Mouse (Mus musculus): ENCODE measurements at regions not wholly inside any gene's neighbourhood (a gene's known extent, or its start where the extent isn't known, plus 50 kb on each side); places are given as distances from the start of the nearest gene placed in this dataset.

DNA sequence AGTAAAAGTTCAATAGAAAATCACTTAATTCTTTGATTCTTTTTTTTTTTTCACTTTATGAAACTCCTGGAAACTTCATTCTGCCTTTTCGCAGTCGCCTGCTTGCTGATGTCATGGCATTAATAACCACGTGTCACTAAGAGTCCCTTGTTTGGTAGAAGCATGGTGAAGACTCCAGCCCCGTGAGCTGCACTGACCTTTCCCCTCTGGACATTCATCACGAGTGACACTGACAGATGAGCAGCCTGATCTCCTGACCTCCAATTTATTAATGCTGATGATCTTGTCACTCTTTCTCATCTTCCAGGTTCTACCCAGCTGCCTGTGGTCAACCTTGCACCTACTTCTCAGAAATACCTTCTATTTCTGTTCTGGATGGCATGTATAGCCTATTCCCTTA is 867.1 kb upstream of the Slit2 start:
- DNase-seq: no peak

DNA sequence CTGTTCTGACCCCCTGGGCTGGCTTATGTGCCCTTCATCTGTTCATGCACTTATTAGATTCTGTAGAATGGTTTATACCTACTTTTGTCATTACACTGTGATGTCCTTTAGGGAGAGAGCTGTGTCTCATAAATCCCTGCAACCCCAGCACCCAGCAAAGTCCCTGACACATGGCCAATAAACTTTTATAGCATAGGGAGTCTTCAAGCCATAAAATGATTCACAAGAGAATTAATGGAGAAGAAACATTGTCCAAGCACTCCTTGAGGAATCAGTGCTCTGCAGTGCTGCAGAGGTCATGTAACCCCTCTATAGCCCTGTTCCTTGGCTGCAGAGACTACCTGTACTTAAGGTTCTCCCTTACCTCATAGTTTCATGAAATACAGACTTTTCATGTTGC is 887.2 kb upstream of the Slit2 start:
- no peak for DNase-seq

DNA sequence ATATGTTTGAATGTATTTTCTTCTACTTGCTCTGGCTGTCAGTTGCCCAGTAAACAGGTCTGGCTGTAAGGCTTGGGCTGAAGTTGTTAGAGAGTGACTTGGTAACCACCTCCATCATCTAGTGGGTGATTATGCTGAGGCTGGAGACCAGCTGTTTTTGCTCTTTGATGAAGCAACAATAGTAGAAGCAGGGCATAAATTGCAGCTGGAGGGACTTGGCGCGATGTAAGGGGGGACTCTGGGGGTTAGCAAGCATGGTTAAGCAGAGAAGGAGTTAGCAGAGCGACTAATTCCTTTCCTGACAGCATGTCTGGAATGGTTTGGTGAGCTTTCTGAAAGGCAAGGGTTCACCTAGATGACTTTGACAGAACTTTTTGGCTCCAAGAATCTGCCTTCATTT is 930.0 kb upstream of the Slit2 start:
- no peak for DNase-seq

GRCm38 (mm10) chr5:47036752-47037151 is 946.2 kb upstream of the Slit2 start:
- DNase-seq: no peak

DNA sequence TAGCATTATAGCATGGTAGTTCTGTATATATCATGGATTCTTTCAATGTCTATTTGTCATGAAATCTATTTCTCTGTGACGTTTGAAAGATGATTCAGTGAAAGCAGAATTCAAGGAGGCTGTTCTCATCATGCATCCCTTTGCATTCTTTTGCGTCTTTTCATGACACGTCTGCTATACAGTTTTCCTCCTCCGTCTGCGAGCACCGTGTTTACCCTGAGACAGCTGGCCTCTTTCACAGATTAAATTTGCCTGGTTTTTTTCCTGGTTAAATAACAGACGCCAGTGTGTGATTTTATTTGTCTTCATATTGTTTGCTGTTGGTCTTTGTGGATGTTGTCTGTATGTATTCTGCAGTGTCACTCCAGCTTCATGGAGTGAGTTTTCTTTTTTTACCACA is 948.9 kb upstream of the Slit2 start:
- DNase-seq: no peak

- DNase-seq: peak; percentile 3
Observed at GRCm38 (mm10) chr5:47014351-47014750, 968.6 kb upstream of the Slit2 start.

GRCm38 (mm10) chr5:46992557-46992956 is 990.4 kb upstream of the Slit2 start:
- no peak for DNase-seq

GRCm38 (mm10) chr5:46986519-46986918 is 996.4 kb upstream of the Slit2 start:
- no peak for DNase-seq

- no peak for DNase-seq
Observed at GRCm38 (mm10) chr5:46980326-46980725, 1002.6 kb upstream of the Slit2 start.

DNA sequence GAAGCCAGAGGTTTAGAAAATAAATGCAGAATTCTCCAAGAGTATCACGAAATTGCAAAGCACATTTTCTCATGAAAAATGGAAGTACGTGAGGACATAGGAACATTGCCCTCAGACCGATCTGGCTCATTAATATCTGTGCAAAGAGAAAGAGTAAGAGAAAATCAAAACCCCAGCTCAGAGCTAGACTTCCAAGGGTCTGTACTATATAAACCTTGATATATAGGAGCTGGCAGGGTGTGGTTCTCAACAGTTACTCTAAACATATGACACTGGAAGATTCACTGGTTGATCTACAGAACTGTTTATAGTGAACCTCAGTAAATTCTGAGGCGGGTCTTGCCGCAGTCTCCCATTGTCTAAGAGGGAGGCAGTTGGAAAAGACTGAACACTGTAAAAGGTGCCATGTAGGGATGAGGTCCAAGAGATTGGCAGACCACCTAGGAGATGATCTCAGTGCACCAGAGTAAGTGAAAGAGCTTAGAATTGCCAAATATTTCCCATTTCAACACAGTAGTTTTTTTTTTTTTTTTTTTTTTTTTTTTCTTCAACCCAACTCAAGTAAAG is 1014.0 kb upstream of the Slit2 start:
- DNase-seq: no peak

DNA sequence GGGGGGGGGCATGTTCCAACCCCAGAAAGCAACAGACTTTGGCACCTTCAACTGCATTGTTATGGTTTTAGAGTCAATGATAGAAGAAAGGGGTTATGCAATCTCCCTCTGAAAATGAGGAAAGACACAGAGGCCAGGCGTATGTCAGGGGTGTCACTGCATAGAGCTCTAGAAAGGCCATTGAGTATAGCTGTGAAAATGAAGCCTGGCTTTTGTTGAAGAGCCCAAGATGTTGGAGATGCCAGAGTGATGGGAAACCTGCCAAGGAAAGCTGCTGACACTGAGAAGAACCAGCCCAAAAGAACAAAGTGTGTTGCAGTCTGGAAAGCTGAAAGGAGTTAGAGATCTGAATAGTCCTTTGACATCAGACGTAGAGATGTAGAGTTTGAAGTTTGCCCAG is 1022.2 kb upstream of the Slit2 start:
- DNase-seq: no peak

DNA sequence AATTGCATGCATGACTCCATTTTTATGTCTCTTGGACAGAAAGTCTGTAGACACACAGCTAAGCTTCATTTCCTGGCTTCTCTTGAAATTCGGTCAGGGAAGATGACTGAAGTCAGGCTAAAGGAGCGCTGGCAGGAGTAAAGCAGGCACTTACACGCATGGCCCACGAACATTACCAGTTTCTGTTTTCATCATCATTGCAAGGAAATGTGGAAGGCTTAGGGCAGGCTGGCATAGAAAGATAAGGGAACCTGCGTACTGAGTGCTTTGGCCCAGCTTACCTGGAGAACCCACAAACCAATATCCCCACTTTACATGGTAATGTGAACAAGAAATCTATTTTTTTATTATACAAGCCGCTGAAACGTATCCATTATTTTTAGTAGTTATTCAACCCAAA is 1056.6 kb upstream of the Slit2 start:
- no peak for DNase-seq

DNA sequence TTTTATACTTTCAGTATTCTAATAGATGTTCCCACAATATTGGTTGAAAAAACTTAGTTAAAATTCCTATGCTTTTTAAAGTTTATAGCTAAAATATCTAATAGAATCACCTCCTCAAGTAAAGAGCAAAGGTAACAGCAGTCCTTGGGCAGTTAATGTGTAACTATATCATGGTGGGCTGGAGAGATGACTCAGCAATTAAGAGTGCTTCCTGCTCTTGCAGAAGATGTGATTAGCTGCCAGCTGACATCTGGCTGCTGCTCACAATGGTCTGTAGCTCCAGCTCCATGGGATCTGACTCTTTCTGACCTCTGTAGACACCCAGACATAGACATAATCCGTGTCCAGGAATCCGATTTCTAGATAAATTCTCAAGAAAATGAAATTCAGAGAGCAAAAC is 1044.5 kb upstream of the Lcorl start:
- DNase-seq: no peak

DNA sequence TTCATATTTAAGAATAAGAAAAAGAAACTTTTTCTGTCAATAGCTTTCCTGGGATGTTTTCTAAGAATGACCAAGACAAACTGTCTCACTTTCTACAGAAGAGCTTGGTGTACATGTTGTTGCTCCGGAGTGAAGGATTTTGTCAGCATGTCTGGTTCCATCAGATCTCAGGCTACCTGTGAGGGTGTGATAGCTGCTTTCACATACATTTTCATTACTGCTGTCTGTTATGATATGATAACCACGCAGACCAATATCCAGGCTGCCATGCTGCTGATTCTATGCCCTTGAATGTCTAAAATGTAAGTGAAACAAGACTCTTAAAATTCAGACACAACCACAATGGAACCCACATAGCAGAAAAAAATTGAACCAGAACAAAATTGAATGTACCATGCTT is 1036.6 kb upstream of the Lcorl start:
- DNase-seq: no peak

DNA sequence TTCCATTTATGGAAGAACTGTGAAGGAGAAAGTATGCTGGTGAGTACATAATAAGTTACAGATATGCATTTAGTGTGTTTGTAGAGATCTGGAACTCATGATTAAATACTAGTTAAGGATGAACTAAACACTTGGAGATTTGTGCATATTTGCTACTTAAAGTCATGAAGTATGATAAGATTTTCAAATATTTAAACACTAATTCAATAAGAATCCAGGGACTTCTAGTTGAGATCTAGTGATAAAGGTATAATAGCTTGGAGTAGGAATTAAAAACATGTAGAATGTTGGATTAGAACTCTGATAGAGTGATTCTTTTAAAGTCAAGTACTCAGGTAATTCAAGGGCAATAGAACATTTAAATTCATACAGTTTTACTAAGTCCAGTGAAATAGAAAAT is 1026.5 kb upstream of the Lcorl start:
- DNase-seq: no peak

- DNase-seq: no peak
Observed at GRCm38 (mm10) chr5:46856837-46857236, 999.4 kb upstream of the Lcorl start.

GRCm38 (mm10) chr5:46845175-46845574 is 987.8 kb upstream of the Lcorl start:
- DNase-seq: no peak

DNA sequence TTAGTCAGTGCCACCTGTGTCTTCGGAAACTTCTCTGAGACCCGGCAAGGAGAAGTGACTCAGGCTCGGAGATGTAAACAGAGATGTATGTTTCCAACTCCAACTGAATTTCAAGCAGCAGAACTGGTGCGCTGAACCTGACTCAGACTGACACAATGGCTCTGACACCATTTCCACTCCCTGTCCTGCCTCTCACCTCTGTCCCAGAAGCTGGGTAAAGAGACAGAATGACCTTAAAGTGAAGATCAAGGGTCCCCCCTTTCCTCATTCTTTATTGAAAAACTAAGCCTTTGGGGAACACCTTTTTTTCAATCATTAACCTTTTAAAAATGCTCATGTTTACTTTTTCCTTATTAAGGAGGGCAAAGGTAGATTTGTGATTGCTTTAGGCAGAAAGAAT is 979.4 kb upstream of the Lcorl start:
- DNase-seq: no peak

- DNase-seq: no peak
Observed at GRCm38 (mm10) chr5:46830797-46831618, 973.6 kb upstream of the Lcorl start.

GRCm38 (mm10) chr5:46830114-46830513 is 972.7 kb upstream of the Lcorl start:
- DNase-seq: no peak

- DNase-seq: peak; percentile 31
Observed at GRCm38 (mm10) chr5:46826381-46826780, 969.0 kb upstream of the Lcorl start.

DNA sequence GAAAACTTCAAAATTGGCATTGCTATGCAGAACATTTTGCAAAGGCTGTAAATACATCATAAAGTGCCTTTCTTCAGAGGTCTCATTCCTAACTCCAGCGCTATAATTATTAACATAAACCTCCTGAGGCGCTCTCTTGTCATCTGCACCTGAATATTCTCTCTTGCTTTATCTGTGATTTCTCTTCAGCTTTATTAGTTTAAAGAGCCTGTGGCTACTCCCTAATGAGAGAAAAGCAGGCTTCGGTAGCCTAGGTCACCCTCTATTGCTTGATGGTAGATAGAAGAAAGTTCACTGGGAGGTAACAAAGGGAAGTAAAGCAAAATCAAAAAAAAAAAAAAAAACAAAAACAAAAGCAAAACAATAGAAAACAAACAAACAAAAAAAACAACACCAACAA is 967.5 kb upstream of the Lcorl start:
- no peak for DNase-seq

DNA sequence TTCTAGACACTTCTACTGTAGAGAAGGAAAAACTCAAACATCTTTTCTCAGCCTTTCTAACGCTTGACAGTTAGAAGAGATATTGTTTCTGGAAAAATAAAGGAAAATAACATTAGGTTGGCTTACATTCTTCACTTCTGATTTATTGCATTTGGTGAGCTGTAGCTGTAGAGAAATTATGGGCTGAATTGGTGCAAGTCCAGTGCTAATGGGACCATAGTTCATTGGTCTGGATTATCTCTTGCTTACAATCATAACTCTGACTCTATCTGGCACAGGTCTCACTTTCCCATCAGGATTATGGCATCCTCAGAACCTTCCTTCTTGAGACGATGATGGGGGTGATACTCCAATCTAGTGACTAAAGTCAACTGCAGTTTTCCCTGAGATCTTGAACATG is 937.7 kb upstream of the Lcorl start:
- DNase-seq: no peak

- DNase-seq: no peak
Observed at GRCm38 (mm10) chr5:46794028-46794705, 936.8 kb upstream of the Lcorl start.
